Mouse (Mus musculus): ENCODE data around the gene Dip2b. TPM values are rescaled to one million over a fixed set of nuclear protein-coding genes. Genes with fewer than 3 reads are reported as not detected.

The Dip2b gene
- polyA plus RNA-seq, 1 experiment, result 2.6 TPM

GRCm38 (mm10) chr15:100096587-100097428 is 58.3 kb downstream of the Dip2b start:
- TF ChIP-seq GATA1 (IDR thresholded peaks at IDR 0.05; ENCODE audit: low read length), result no peak

- TF ChIP-seq GATA1 (IDR thresholded peaks at IDR 0.05; ENCODE audit: low read length), result no peak
Observed at GRCm38 (mm10) chr15:100100336-100100735, 61.9 kb downstream of the Dip2b start.

- TF ChIP-seq GATA1 (IDR thresholded peaks at IDR 0.05; ENCODE audit: low read length), result no peak
Observed at GRCm38 (mm10) chr15:100101206-100101605, 62.7 kb downstream of the Dip2b start.

GRCm38 (mm10) chr15:100104126-100104525 is 65.7 kb downstream of the Dip2b start:
- TF ChIP-seq GATA1 (IDR thresholded peaks at IDR 0.05; ENCODE audit: low read length), result no peak

GRCm38 (mm10) chr15:100108071-100108782 is 69.8 kb downstream of the Dip2b start:
- TF ChIP-seq GATA1 (IDR thresholded peaks at IDR 0.05; ENCODE audit: low read length), result no peak

- no peak for TF ChIP-seq GATA1 (IDR thresholded peaks at IDR 0.05; ENCODE audit: low read length)
Observed at GRCm38 (mm10) chr15:100109916-100110315, 71.5 kb downstream of the Dip2b start.

GRCm38 (mm10) chr15:100111891-100112290 is 73.4 kb downstream of the Dip2b start:
- no peak for TF ChIP-seq GATA1 (IDR thresholded peaks at IDR 0.05; ENCODE audit: low read length)

GRCm38 (mm10) chr15:100112309-100112966 is 74.0 kb downstream of the Dip2b start:
- no peak for TF ChIP-seq GATA1 (IDR thresholded peaks at IDR 0.05; ENCODE audit: low read length)

- TF ChIP-seq GATA1 (IDR thresholded peaks at IDR 0.05; ENCODE audit: low read length), result no peak
Observed at GRCm38 (mm10) chr15:100113343-100114275, 75.1 kb downstream of the Dip2b start.

- no peak for TF ChIP-seq GATA1 (IDR thresholded peaks at IDR 0.05; ENCODE audit: low read length)
Observed at GRCm38 (mm10) chr15:100115416-100115815, 77.0 kb downstream of the Dip2b start.

GRCm38 (mm10) chr15:100116325-100116724 is 77.9 kb downstream of the Dip2b start:
- TF ChIP-seq GATA1 (IDR thresholded peaks at IDR 0.05; ENCODE audit: low read length), result no peak

- no peak for TF ChIP-seq GATA1 (IDR thresholded peaks at IDR 0.05; ENCODE audit: low read length)
Observed at GRCm38 (mm10) chr15:100119225-100119788, 80.8 kb downstream of the Dip2b start.

GRCm38 (mm10) chr15:100121437-100121836 is 83.0 kb downstream of the Dip2b start:
- TF ChIP-seq GATA1 (IDR thresholded peaks at IDR 0.05; ENCODE audit: low read length), result no peak

GRCm38 (mm10) chr15:100123867-100124266 is 85.4 kb downstream of the Dip2b start:
- no peak for TF ChIP-seq GATA1 (IDR thresholded peaks at IDR 0.05; ENCODE audit: low read length)

GRCm38 (mm10) chr15:100125245-100125644 is 86.8 kb downstream of the Dip2b start:
- TF ChIP-seq GATA1 (IDR thresholded peaks at IDR 0.05; ENCODE audit: low read length), result no peak

Measured in G1E-ER4 (cell line).